Mouse (Mus musculus): ENCODE measurements around the gene Cxxc4. TPM values are rescaled to one million over a fixed set of nuclear protein-coding genes. Genes with fewer than 3 reads are reported as not detected.
"Not testable (repeated sequence)": the region's sequence is repeated elsewhere in the genome, so short reads cannot be mapped to it uniquely, and the experiment has no call there.

Gene Cxxc4
- total RNA-seq (2014; rRNA removed) (21.0 and 28.9 TPM in 2 replicates), polyA plus RNA-seq (2015; fragmentation: Nextera tagmentation; extraction: Ambion mirVana) (19.5 and 23.2 TPM in 2 replicates)

DNA sequence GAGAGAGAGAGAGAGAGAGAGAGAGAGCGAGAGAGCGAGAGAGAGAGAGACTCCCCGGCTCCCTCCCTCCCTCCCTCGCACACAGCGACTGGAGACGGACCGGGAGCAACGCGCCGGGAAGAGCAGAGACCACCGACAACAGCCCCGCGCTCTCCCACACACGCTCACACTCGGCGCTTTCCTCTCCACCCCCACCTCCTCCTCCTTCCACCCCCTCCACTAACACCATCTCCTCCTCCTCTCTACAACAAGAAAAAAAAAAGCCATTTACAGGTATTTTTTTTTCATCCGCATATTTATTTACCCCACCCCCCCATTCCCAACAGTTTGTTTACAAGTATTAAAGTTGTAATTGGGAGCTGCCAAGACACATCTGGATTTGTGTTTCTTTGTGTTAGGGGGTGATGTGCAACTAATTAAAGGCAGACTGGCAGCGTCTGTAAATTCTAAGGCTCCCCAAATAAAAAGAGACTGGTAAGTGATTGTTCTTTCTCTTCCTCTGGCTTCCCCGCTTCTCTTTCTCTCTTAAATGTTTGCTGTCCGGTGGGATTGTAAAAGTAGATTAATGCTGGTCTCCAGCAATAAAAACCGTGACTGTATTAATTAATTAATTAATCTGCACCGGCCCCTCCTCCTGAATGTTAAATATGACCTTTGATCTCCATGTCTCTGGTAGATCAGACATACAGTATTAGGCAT is at the start of gene Cxxc4:
TSS of gene Cxxc4 (plus strand) at position 71 of the 699 bp plus-strand sequence.
- Histone ChIP-seq H3K4me2 (ENCODE audit: low read depth, low read length) (peak within 1 kb of the TSS; percentile 70), H3K4me3 (ENCODE audit: low read length) (peak within 1 kb of the TSS; percentile 77), H3K4me1 (ENCODE audit: insufficient read depth, low read length) (no peaks in the 10 kb centered on the region), H3K36me3 (ENCODE audit: insufficient read depth, low read length) (no peaks in the 10 kb centered on the region), H3K27me3 (ENCODE audit: insufficient read depth, low read length) (no peaks in the 10 kb centered on the region), H3K9me3 (ENCODE audit: low read length) (no peaks in the 10 kb centered on the region), H3K27ac (peak within 1 kb of the TSS; percentile 81), H3K9ac (replicated peaks; ENCODE audit: low read length) (peak within 1 kb of the TSS; percentile 48)
- WGBS: 4% methylated on average over 9 of the region's 22 CpGs
- no peak for TF ChIP-seq CTCF (IDR thresholded peaks at IDR 0.05; ENCODE audit: low read depth)
- no peak for DNase-seq (ENCODE audit: low spot score)
- peak; percentile 76 for ATAC-seq

DNA sequence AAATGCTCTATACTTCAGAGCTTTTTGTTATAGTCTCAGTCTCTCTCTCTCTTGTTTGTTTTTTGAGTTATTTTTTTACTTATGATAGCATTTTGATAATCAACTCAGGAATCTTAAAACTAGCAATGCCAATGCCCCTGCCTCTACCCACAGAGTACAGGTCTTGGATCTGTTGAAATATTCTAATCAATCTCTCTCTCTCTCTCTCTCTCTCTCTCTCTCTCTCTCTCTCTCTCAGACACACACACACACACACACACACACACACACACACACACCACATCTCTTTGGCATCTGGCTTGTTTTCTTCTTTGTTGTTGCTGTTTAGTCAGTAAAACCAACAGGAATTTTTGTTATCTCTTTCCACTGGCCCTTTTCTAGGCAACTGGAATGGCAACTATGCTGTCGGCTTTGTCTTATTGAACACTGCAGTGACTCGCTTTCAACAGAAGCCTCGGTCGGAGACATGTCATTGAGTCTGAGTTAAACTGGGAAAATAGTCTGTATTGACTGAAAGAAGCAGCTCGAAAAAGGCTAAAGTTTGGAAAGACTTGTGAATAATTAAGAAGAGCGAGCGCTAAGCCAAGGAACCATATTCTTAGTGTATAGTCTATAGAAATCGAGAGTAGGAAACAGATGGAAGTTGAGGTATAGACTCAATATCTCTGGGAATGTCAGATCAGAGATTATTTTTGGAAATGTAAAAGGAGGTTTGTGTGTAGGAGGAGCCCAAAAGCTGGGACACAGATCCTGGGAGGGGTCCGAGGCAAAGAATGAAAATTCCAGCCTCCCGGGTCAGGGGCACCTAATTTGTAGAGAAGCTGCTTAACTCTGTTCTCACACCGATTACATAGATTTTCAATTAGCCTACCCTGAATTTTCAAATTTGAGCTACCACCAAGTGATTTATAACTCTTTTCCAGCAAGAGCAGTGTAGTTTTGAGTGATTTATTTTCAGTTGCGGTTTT is 47.0 kb upstream of the Cxxc4 start:
- H3K36me3 ChIP-seq (ENCODE audit: insufficient read depth, low read length): no peaks in the 10 kb centered on the region
- no peak overlapping the region for H3K27ac ChIP-seq
- ATAC-seq (no peak; the same call in 1 of the 2 replicates), DNase-seq (ENCODE audit: low spot score) (peak; percentile 3)
- H3K4me2 ChIP-seq (ENCODE audit: low read depth, low read length): peak overlapping the region; percentile 58
- H3K27me3 ChIP-seq (ENCODE audit: insufficient read depth, low read length): no peaks in the 10 kb centered on the region
- WGBS: 31% methylated on average over 12 of the region's 12 CpGs
- H3K9ac ChIP-seq (replicated peaks; ENCODE audit: low read length): no peak overlapping the region
- H3K9me3 ChIP-seq (ENCODE audit: low read length): no peaks in the 10 kb centered on the region
- H3K4me1 ChIP-seq (ENCODE audit: insufficient read depth, low read length): no peaks in the 10 kb centered on the region
- peak overlapping the region; percentile 28 for H3K4me3 ChIP-seq (ENCODE audit: low read length)
- TF ChIP-seq CTCF (IDR thresholded peaks at IDR 0.05; ENCODE audit: low read depth): no peak

DNA sequence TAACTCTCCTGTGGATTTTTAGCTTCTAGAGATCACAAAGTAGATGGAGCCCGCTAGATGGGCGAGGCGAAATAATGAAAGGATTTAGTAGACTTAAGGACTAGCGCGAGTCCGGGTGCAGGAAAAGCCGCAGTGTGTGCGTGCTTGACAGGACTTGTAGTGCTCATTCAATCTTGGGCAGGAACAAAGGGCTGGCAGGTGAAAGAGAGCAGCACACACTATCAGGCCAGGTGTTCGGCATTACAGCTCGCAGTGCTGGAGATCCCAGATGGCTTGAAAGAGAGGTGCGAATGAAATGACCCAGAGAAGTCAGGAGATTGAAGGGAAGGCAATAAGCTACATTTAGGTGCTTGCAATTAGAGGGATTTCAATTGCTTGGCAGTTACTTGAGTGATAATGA is 46.2 kb upstream of the Cxxc4 start:
- WGBS: 42% methylated on average over 11 of the region's 11 CpGs
- Histone ChIP-seq H3K27me3 (ENCODE audit: insufficient read depth, low read length) (no peaks in the 10 kb centered on the region), H3K9ac (replicated peaks; ENCODE audit: low read length) (no peak overlapping the region), H3K4me3 (ENCODE audit: low read length) (peak overlapping the region; percentile 28), H3K4me1 (ENCODE audit: insufficient read depth, low read length) (no peaks in the 10 kb centered on the region), H3K4me2 (ENCODE audit: low read depth, low read length) (peak overlapping the region; percentile 58), H3K36me3 (ENCODE audit: insufficient read depth, low read length) (no peaks in the 10 kb centered on the region), H3K27ac (no peak overlapping the region), H3K9me3 (ENCODE audit: low read length) (no peaks in the 10 kb centered on the region)
- peak; percentile 78 for ATAC-seq
- DNase-seq (ENCODE audit: low spot score): peak; percentile 50
- no peak for TF ChIP-seq CTCF (IDR thresholded peaks at IDR 0.05; ENCODE audit: low read depth)

DNA sequence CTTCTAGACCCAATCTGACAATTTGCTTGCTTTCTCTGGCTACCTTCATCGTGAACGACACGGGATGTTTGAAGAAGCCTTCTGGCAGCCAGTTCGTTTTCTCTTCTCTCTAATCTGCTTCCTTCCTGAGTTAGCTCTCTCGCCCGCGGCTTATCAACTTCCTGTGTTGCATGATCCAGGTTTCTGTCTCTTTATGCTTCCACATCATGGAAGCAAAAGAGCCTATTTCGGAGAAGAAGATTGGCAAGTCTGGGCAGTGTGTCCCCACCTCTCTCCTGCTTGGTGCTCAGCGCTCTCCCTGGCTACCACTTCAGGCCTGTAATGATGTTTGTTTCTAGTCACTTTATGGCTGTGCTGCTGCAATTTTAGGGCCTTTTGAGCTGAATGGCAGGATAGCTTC is 36.4 kb upstream of the Cxxc4 start:
- 79% methylated on average over 9 of the region's 9 CpGs for WGBS

DNA sequence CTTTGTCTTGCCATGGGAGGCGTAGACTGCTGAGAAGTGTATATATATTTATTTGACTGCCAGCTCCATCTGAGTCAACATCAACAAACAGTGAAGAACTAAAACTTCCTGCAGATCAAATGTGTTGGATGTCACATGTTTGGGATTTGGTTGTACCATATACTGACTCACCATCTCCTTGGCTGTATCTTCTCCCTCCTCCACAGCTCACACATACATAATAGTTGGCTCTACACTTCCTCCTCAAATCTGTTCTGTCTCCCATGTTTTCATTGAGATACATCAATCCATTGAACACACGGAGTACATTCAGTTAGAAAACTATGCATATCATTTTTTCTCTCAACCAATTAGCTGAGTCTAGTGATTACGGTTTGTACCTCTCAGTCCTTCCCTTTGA is 29.7 kb upstream of the Cxxc4 start:
- DNase-seq (ENCODE audit: low spot score): no peak
- WGBS: 92% methylated on average over 3 of the region's 3 CpGs
- Histone ChIP-seq H3K27ac (no peak overlapping the region), H3K36me3 (ENCODE audit: insufficient read depth, low read length) (no peaks in the 10 kb centered on the region), H3K27me3 (ENCODE audit: insufficient read depth, low read length) (no peaks in the 10 kb centered on the region), H3K9ac (replicated peaks; ENCODE audit: low read length) (no peak overlapping the region), H3K4me2 (ENCODE audit: low read depth, low read length) (no peak overlapping the region), H3K4me1 (ENCODE audit: insufficient read depth, low read length) (no peaks in the 10 kb centered on the region), H3K4me3 (ENCODE audit: low read length) (no peak overlapping the region), H3K9me3 (ENCODE audit: low read length) (no peaks in the 10 kb centered on the region)
- ATAC-seq: no peak
- no peak for TF ChIP-seq CTCF (IDR thresholded peaks at IDR 0.05; ENCODE audit: low read depth)

More for the DNA sequence above, 36.4 kb upstream of the Cxxc4 start:
- no peak for ATAC-seq
- H3K4me3 ChIP-seq (ENCODE audit: low read length): no peak overlapping the region
- no peaks in the 10 kb centered on the region for H3K27me3 ChIP-seq (ENCODE audit: insufficient read depth, low read length)
- no peak overlapping the region for H3K9ac ChIP-seq (replicated peaks; ENCODE audit: low read length)
- H3K9me3 ChIP-seq (ENCODE audit: low read length): no peaks in the 10 kb centered on the region
- TF ChIP-seq CTCF (IDR thresholded peaks at IDR 0.05; ENCODE audit: low read depth): no peak
- no peak for DNase-seq (ENCODE audit: low spot score)
- H3K27ac ChIP-seq: no peak overlapping the region
- no peak overlapping the region for H3K4me2 ChIP-seq (ENCODE audit: low read depth, low read length)
- H3K4me1 ChIP-seq (ENCODE audit: insufficient read depth, low read length): no peaks in the 10 kb centered on the region
- no peaks in the 10 kb centered on the region for H3K36me3 ChIP-seq (ENCODE audit: insufficient read depth, low read length)

DNA sequence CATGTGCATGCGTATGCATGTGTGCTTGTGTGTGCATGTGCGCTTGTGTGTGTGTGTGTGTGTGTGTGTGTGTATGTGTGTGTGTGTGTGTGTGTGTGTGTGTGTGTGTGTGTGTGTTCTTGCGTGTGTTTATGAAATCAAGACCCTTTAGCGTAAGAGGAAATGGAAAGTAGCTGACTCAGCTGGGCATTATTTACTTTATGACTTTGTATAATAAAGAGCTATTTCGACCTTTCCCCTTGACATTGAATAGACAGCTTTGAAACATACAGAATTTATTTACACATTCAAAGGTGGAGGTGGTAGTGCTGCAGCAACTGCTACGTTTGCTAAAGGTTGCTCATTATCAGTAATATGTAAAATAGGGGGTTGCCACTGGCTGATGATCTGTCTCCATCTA is 25.3 kb upstream of the Cxxc4 start:
- no peaks in the 10 kb centered on the region for H3K27me3 ChIP-seq (ENCODE audit: insufficient read depth, low read length)
- H3K9ac ChIP-seq (replicated peaks; ENCODE audit: low read length): no peak overlapping the region
- no peaks in the 10 kb centered on the region for H3K4me1 ChIP-seq (ENCODE audit: insufficient read depth, low read length)
- DNase-seq (ENCODE audit: low spot score): no peak
- H3K9me3 ChIP-seq (ENCODE audit: low read length): no peaks in the 10 kb centered on the region
- no peak overlapping the region for H3K4me2 ChIP-seq (ENCODE audit: low read depth, low read length)
- no peak for TF ChIP-seq CTCF (IDR thresholded peaks at IDR 0.05; ENCODE audit: low read depth)
- H3K4me3 ChIP-seq (ENCODE audit: low read length): no peak overlapping the region
- ATAC-seq: no peak
- no peak overlapping the region for H3K27ac ChIP-seq
- no peaks in the 10 kb centered on the region for H3K36me3 ChIP-seq (ENCODE audit: insufficient read depth, low read length)
- 85% methylated on average over 6 of the region's 6 CpGs for WGBS

DNA sequence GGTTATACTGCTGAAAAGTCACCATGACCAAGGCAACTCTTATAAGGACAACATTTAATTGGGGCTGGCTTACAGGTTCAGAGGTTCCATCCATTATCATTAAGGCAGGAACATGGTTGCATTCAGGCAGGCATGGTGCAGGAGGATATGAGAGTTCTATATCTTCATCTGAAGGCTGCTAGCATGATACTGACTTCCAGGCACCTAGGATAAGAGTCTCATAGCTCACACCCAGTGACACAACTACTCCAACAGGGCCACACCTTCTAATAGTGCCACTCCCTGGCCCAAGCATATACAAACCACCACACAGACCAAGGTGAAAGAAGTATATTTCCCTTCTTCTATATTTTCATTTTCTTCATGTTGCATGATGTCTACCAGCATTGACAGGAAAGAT is 16.4 kb upstream of the Cxxc4 start:
- DNase-seq (ENCODE audit: low spot score); H3K9me3 ChIP-seq (ENCODE audit: low read length); H3K36me3 ChIP-seq (ENCODE audit: insufficient read depth, low read length); H3K4me1 ChIP-seq (ENCODE audit: insufficient read depth, low read length); H3K4me2 ChIP-seq (ENCODE audit: low read depth, low read length); H3K9ac ChIP-seq (replicated peaks; ENCODE audit: low read length); H3K27ac ChIP-seq; H3K27me3 ChIP-seq (ENCODE audit: insufficient read depth, low read length); H3K4me3 ChIP-seq (ENCODE audit: low read length); ATAC-seq: not testable (repeated sequence)

Data from hindbrain, postnatal 0 days (tissue).